ENCODE assay signal across 21 mouse cellular contexts in genomic region chr15:52905231-52905630, GRCm38 (mm10).
DNase-seq lines count a peak whose midpoint lies in the region; ATAC-seq and TF ChIP-seq lines count a peak whose summit lies in the region.
"Had no signal": no experiment of that assay in that cellular context is flagged by ENCODE, and none has a peak within 500 bp of the region (broad histone marks: within the 10 kb centered on the region; RNA-seq: fewer than 3 reads in every experiment).

No protein-coding gene starts in this region.

- H3K36me3 ChIP-seq in forebrain, postnatal 0 days (ENCODE audit: insufficient read depth) = no peaks in the 10 kb centered on the region
- no peaks in the 10 kb centered on the region for H3K36me3 ChIP-seq in forebrain, embryonic 12.5 days (replicated peaks)
- no peaks in the 10 kb centered on the region for H3K36me3 ChIP-seq in heart, embryonic 12.5 days
- H3K36me3 ChIP-seq: hindbrain, embryonic 10.5 days; kidney, embryonic 15.5 days had no signal

- H3K4me3 ChIP-seq in forebrain, postnatal 0 days (ENCODE audit: low read depth, low read length) = no peak overlapping the region
- H3K4me3 ChIP-seq in forebrain, embryonic 12.5 days (replicated peaks) = no peak overlapping the region
- no peak overlapping the region for H3K4me3 ChIP-seq in left cerebral cortex, adult 2 months
- H3K4me3 ChIP-seq in heart, embryonic 12.5 days = no peak overlapping the region
- H3K4me3 ChIP-seq: hindbrain, embryonic 10.5 days; kidney, embryonic 15.5 days; megakaryocyte, embryonic 14.5 days had no signal

- TF ChIP-seq CTCF in forebrain, postnatal 0 days (IDR thresholded peaks at IDR 0.05; ENCODE audit: low read depth) = no peak
- TF ChIP-seq CTCF in left cerebral cortex, adult 2 months (IDR thresholded peaks at IDR 0.05) = no peak

- H3K27ac ChIP-seq in forebrain, postnatal 0 days (ENCODE audit: low read depth, low read length) = no peak overlapping the region
- no peak overlapping the region for H3K27ac ChIP-seq in forebrain, embryonic 12.5 days
- no peak overlapping the region for H3K27ac ChIP-seq in left cerebral cortex, adult 2 months
- H3K27ac ChIP-seq in heart, embryonic 12.5 days (ENCODE audit: poor library complexity, severe bottlenecking) = no peak overlapping the region
- H3K27ac ChIP-seq: hindbrain, embryonic 10.5 days; hindbrain, postnatal 0 days; kidney, embryonic 15.5 days had no signal

- intact Hi-C loops in left cerebral cortex, adult 2 months (cut with DNase I) = no loop called here

- H3K4me1 ChIP-seq in forebrain, postnatal 0 days (ENCODE audit: insufficient read depth) = no peaks in the 10 kb centered on the region
- H3K4me1 ChIP-seq in forebrain, embryonic 12.5 days = no peaks in the 10 kb centered on the region
- H3K4me1 ChIP-seq in heart, embryonic 12.5 days (replicated peaks) = no peaks in the 10 kb centered on the region
- H3K4me1 ChIP-seq: hindbrain, embryonic 10.5 days; kidney, embryonic 15.5 days; megakaryocyte, embryonic 14.5 days had no signal

- H3K4me2 ChIP-seq in forebrain, postnatal 0 days (ENCODE audit: low read depth) = no peak overlapping the region
- no peak overlapping the region for H3K4me2 ChIP-seq in forebrain, embryonic 12.5 days
- H3K4me2 ChIP-seq in heart, embryonic 12.5 days = no peak overlapping the region
- H3K4me2 ChIP-seq: kidney, embryonic 15.5 days; liver, embryonic 11.5 days had no signal

- H3K9me3 ChIP-seq in forebrain, postnatal 0 days (ENCODE audit: low read length) = no peaks in the 10 kb centered on the region
- H3K9me3 ChIP-seq in forebrain, embryonic 12.5 days = no peaks in the 10 kb centered on the region
- H3K9me3 ChIP-seq in heart, embryonic 12.5 days (replicated peaks) = no peaks in the 10 kb centered on the region
- H3K9me3 ChIP-seq: hindbrain, embryonic 10.5 days; kidney, embryonic 15.5 days had no signal

- peak; percentile 8 for DNase-seq in forebrain, postnatal 0 days
- peak; percentile 11 for DNase-seq in left cerebral cortex, adult 11 months (ENCODE audit: low spot score)
- no peak for DNase-seq in left cerebral cortex, adult 2 months (ENCODE audit: extremely low spot score in 1 of 2, low spot score in 2 of 2)
- peak; percentile 22 for DNase-seq in layer of hippocampus, adult 9-11 months
- peak; percentile 50 for DNase-seq in telencephalon, adult 2 months (ENCODE audit: low read depth, low spot score)
- DNase-seq: adrenal gland, postnatal 36 days; cerebellum, adult 2 months; gastrocnemius, postnatal 36 days; kidney, postnatal 4 days; lung, adult 18-20 months; midbrain, embryonic 14.5 days; thymus, postnatal 36 days had no signal

- H3K27me3 ChIP-seq in forebrain, postnatal 0 days (ENCODE audit: insufficient read depth, low read length) = no peaks in the 10 kb centered on the region
- no peaks in the 10 kb centered on the region for H3K27me3 ChIP-seq in forebrain, embryonic 12.5 days
- H3K27me3 ChIP-seq in heart, embryonic 12.5 days (replicated peaks) = no peaks in the 10 kb centered on the region
- H3K27me3 ChIP-seq: CH12.LX; kidney, embryonic 15.5 days; megakaryocyte, embryonic 14.5 days had no signal

- peak; percentile 61; the same call in 1 of the 2 replicates for ATAC-seq in forebrain, postnatal 0 days
- no peak for ATAC-seq in forebrain, embryonic 12.5 days (ENCODE audit: low FRiP score)
- ATAC-seq in heart, embryonic 12.5 days (ENCODE audit: insufficient number of reproducible peaks, low FRiP score) = no peak
- ATAC-seq: hindbrain, postnatal 0 days; intestine, postnatal 0 days had no signal

- H3K9ac ChIP-seq in forebrain, postnatal 0 days = no peak overlapping the region
- H3K9ac ChIP-seq in forebrain, embryonic 12.5 days = no peak overlapping the region
- no peak overlapping the region for H3K9ac ChIP-seq in heart, embryonic 12.5 days
- H3K9ac ChIP-seq: kidney, embryonic 15.5 days had no signal

- 66% methylated on average over 3 of the region's 3 CpGs for WGBS in forebrain, postnatal 0 days
- 85% methylated on average over 3 of the region's 3 CpGs for WGBS in forebrain, embryonic 12.5 days
- 65% methylated on average over 3 of the region's 3 CpGs for WGBS in heart, embryonic 12.5 days

Comparison
In these comparisons a context has a peak if more than half of its experiments do, and no peak if none do; other contexts are left out.
1. DNase-seq: peak in forebrain, postnatal 0 days (single experiment), left cerebral cortex, adult 11 months (single experiment), layer of hippocampus, adult 9-11 months (single experiment) and telencephalon, adult 2 months (single experiment); none in left cerebral cortex, adult 2 months (0 of 2).